Mouse (Mus musculus) lung, postnatal 10 days (tissue): Measurements from ENCODE around the gene Insl3.
A peak's percentile ranks its signal among the peaks of the same experiment; 100 is the strongest.
"Not testable (repeated sequence)": the region's sequence is repeated elsewhere in the genome, so short reads cannot be mapped to it uniquely, and the experiment has no call there.

Source experiments
- DNase-seq: peaks from one replicate; pipeline ENCODE4 v3.0.0; 2021

The Insl3 gene

DNA sequence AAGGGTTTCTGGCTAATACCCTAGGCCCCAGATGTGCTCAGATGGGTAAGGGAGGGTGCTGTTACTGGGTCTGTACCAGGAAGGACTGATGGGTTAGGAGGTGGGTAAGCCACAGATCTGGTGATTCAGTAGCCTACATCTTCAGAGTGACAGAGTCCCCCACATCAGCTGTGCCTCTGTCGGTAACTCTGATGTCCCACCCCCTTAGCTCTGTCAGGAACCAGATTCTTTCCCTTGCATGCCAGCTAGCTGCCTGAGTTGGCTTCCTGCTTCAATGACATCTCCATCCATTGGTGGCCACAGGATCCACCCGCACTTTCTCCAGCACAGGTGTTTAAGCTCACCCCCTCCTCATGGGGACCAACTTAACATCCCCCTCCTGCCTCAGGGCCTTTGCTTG, 22.6 kb downstream of the Insl3 start:
- DNase-seq: no peak

DNA sequence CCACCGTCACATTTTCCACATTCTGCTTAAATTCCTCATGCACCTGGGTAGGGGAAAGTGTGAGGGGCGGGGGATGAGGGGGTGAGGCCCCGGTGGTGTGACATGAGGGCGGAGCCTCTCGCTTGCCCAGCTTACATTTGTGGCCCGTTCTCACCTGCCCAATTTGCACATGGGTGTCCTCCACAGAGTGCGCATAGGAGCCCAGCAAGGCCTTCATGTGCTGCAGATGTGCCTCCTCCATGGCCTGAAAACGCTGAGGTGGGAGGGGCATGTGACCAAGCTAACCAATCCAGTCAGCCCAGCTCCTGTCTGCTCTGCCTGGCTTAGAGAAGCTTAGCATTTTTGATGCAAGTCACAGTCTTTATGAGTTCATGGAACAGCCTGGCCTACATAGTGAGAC, 26.5 kb downstream of the Insl3 start:
- no peak for DNase-seq

GRCm38 (mm10) chr8:71716561-71717053, 27.6 kb downstream of the Insl3 start:
- no peak for DNase-seq

DNA sequence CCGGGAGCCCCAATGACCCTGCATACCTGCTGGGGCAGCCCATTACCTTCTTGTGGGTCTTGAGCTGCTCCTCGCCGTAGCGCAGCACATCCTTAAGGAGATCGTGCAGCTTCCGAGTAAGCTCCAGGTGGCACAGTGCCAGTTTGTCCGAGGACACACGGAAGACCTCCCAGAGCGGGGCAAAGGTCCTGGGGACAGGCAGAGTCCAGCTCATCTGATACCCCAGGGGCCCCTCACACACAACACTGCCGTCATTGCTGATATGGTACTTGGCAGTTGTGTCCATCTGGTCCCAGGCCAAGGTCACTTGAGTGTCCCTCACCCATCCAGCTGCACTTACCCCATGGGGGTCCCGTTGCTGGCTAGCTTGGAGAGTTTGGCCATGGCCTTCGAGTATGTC, 28.1 kb downstream of the Insl3 start:
- no peak for DNase-seq

DNA sequence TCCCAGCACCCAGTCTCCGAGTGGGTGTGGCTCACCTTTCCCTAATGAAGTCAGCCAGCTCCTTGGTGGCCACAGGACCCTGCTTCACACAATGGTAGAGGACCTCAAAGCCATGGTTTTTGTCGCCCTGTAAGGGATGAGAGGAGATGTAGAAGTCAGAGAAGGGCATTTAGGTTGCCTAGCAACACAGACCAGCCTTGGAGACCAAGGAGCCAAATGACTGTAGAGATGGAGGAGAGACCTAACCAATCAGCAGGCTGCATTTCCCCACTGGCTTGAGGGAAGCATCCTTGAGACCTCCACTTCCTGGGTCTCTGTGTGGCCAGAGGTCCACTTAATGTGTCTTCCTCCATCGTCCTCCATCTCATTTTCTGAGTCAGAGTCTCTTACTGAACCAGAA, 29.2 kb downstream of the Insl3 start:
- no peak for DNase-seq

DNA sequence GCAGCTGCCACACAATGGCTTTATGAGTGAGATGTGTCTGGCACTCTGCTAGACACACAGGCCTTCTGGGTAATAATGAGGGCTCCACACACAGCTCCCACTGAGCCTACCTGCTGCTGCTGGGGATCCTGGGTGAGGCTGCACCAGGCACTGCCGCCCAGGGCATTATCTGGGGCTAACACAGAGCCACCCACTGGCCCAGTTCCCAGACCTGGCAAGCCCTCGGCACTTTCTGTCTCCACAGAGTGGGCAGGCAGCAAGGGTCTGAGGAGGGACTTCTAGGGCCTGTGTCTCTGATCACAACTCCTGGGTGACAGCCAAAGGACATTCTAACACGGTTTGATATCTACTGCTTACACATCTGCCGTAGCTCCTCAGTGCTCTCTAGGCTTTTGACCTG, 30.2 kb downstream of the Insl3 start:
- DNase-seq: no peak

- DNase-seq: no peak
Measured at GRCm38 (mm10) chr8:71719928-71720457, 31.0 kb downstream of the Insl3 start.

- no peak for DNase-seq
Measured at GRCm38 (mm10) chr8:71723047-71723551, 34.1 kb downstream of the Insl3 start.

GRCm38 (mm10) chr8:71724389-71724788, 35.4 kb downstream of the Insl3 start:
- DNase-seq: no peak

DNA sequence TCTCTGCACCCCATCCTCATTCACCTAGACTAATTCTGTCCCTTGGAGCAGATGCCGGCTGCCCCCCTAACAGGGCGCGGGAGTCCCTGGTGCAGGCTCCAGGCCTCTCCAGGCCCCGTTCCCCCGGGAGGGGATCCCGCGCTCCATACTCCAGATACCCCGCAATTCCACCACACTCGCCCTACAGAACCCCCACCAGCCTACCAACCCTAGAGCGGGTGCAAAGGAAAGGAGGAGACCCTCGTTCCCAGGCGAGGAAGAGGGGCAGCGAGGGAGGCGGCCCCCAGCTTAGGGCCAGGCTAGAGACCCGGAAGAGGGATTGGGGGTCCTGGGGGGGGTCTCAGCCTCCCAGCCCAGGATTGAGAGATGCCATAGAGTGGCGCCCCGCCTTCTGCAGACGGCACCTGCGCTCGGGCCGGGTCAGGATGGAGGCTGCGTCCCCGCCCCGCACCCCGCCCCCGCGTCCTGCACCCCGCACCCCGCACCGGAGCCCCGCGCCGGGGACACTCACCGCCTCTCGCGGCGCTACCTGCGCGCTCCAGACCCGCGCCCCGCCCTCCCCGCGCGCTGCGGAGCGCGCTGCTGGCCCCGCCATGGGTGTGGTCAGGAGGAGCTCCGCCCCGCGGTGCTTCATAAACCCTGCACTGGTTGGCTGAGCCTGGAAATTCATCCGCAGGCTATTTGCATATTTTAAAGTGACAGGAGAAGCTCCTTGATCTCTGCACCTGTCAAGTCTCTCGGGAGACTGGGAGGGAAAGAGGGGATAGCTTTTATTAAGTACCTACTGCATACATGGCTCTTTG, 36.3 kb downstream of the Insl3 start, which contains the start of gene Fcho1:
Fcho1 (minus strand) TSS at position 595 of the 803 bp plus-strand sequence.
- peak; percentile 83 for DNase-seq

- DNase-seq: no peak
Measured at GRCm38 (mm10) chr8:71728240-71728785, 39.3 kb downstream of the Insl3 start.

GRCm38 (mm10) chr8:71728826-71729620, 40.0 kb downstream of the Insl3 start:
- no peak for DNase-seq

- peak; percentile 65 for DNase-seq
Measured at GRCm38 (mm10) chr8:71731652-71732230, 42.7 kb downstream of the Insl3 start.

DNA sequence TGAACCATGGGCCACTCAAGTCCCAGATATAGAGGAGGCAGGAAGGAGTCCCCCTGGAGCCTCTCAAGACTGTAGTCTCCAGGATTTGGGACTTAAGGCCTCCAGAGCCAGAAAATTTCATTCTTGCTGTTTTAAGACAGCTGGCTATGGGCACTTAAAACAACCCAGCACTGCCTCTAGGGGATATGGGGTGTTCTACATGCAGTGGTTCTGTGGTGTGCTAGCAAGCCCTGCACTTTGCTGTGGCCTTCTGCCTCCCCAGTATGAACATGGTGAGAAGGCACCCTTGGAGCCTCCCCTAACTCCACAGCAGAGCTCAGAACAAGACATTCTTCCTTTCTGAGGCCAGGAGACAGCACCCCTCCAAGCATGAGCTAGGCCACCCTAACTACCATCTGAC, 49.3 kb downstream of the Insl3 start:
- DNase-seq: not testable (repeated sequence)
